Mouse (Mus musculus) erythroblast, embryonic 14.5 days (primary cell): Measurements from ENCODE around the gene Heatr1.

Experiments
- GATA1 ChIP-seq: IDR thresholded peaks from 2 replicates; pipeline ENCODE4 v1.6.1; 2012; ENCODE audit warnings: low read length, inconsistent platforms, mixed read lengths
- TAL1 ChIP-seq: IDR thresholded peaks from 3 replicates; pipeline ENCODE4 v1.6.1; 2012; ENCODE audit warnings: low read length, inconsistent platforms, mixed read lengths

DNA sequence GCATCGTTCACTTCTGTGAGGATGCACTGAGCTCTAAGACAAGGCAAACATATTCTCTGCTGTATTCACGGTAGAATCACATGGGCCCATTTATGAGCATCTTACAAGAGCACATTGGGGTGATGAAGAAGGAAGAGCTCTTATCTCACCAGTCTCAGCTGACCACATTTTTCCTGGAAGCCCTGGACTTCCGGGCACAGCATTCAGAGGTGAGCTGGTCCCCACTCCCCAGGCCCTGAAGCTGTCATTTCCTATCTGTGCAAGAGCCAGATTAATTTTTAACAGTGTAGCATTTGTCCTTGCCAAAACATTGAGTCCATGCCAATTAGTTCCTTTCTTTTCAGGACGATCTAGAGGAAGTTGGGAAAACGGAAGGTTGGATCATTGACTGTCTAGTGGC is 39.0 kb downstream of the Heatr1 start:
- no peak for TF ChIP-seq GATA1
- TF ChIP-seq TAL1 = no peak
